Mouse (Mus musculus): ENCODE measurements around the gene Trmt112. TPM values are rescaled to one million over a fixed set of nuclear protein-coding genes. Genes with fewer than 3 reads are reported as not detected.
"Not testable (repeated sequence)": the region's sequence is repeated elsewhere in the genome, so short reads cannot be mapped to it uniquely, and the experiment has no call there.

Trmt112 gene
- polyA plus RNA-seq, 1 experiment from 2014 or later = 137 TPM

- Histone ChIP-seq H3K4me2 (ENCODE audit: low read depth, low read length) (no peak overlapping the region), H3K4me1 (replicated peaks; ENCODE audit: control insufficient read depth, insufficient read depth, low read length) (peaks cover 14% of the 10 kb centered on the region), H3K36me3 (ENCODE audit: control insufficient read depth, insufficient read depth, low read length) (peaks cover 8% of the 10 kb centered on the region), H3K27me3 (ENCODE audit: control insufficient read depth, insufficient read depth, low read depth, low read length) (no peaks in the 10 kb centered on the region), H3K9me3 (ENCODE audit: control insufficient read depth, low read length) (no peaks in the 10 kb centered on the region), H3K4me3 (ENCODE audit: low read length) (no peak overlapping the region), H3K27ac (ENCODE audit: low read length) (no peak overlapping the region), H3K9ac (ENCODE audit: low read length) (no peak overlapping the region)
- 78% methylated on average over 3 of the region's 3 CpGs for WGBS
- ATAC-seq (ENCODE audit: low read depth) = no peak
Observed at GRCm38 (mm10) chr19:6906199-6906598, 3.3 kb upstream of the Trmt112 start.

GRCm38 (mm10) chr19:6907094-6907493 is 2.4 kb upstream of the Trmt112 start:
- Histone ChIP-seq H3K4me1 (replicated peaks; ENCODE audit: control insufficient read depth, insufficient read depth, low read length) (peaks cover 17% of the 10 kb centered on the region), H3K4me3 (ENCODE audit: low read length) (no peak overlapping the region), H3K4me2 (ENCODE audit: low read depth, low read length) (no peak overlapping the region), H3K36me3 (ENCODE audit: control insufficient read depth, insufficient read depth, low read length) (peaks cover 8% of the 10 kb centered on the region), H3K9me3 (ENCODE audit: control insufficient read depth, low read length) (no peaks in the 10 kb centered on the region), H3K9ac (ENCODE audit: low read length) (no peak overlapping the region), H3K27me3 (ENCODE audit: control insufficient read depth, insufficient read depth, low read depth, low read length) (no peaks in the 10 kb centered on the region), H3K27ac (ENCODE audit: low read length) (no peak overlapping the region)
- no peak for ATAC-seq (ENCODE audit: low read depth)
- WGBS = 87% methylated on average over 8 of the region's 8 CpGs

- WGBS = 76% methylated on average over 7 of the region's 7 CpGs
- peak overlapping the region; percentile 66 for H3K9ac ChIP-seq (ENCODE audit: low read length)
- H3K4me3 ChIP-seq (ENCODE audit: low read length) = peak overlapping the region; percentile 67
- H3K27ac ChIP-seq (ENCODE audit: low read length) = 0 out of 2 replicates have a peak overlapping the region, but pooled peaks have one; percentile 99
- no peaks in the 10 kb centered on the region for H3K9me3 ChIP-seq (ENCODE audit: control insufficient read depth, low read length)
- no peak for ATAC-seq (ENCODE audit: low read depth)
- H3K27me3 ChIP-seq (ENCODE audit: control insufficient read depth, insufficient read depth, low read depth, low read length) = no peaks in the 10 kb centered on the region
- peaks cover 17% of the 10 kb centered on the region for H3K4me1 ChIP-seq (replicated peaks; ENCODE audit: control insufficient read depth, insufficient read depth, low read length)
- peaks cover 16% of the 10 kb centered on the region for H3K36me3 ChIP-seq (ENCODE audit: control insufficient read depth, insufficient read depth, low read length)
- peak overlapping the region; percentile 75 for H3K4me2 ChIP-seq (ENCODE audit: low read depth, low read length)
Observed at GRCm38 (mm10) chr19:6907811-6908540, 1.5 kb upstream of the Trmt112 start.

GRCm38 (mm10) chr19:6909021-6909420 is 477 bp upstream of the Trmt112 start:
- Histone ChIP-seq H3K36me3 (ENCODE audit: control insufficient read depth, insufficient read depth, low read length) (peaks cover 22% of the 10 kb centered on the region), H3K27ac (ENCODE audit: low read length) (peak overlapping the region; percentile 99), H3K4me1 (replicated peaks; ENCODE audit: control insufficient read depth, insufficient read depth, low read length) (peaks cover 17% of the 10 kb centered on the region), H3K9ac (ENCODE audit: low read length) (peak overlapping the region; percentile 66), H3K9me3 (ENCODE audit: control insufficient read depth, low read length) (no peaks in the 10 kb centered on the region), H3K4me2 (ENCODE audit: low read depth, low read length) (peak overlapping the region; percentile 75), H3K27me3 (ENCODE audit: control insufficient read depth, insufficient read depth, low read depth, low read length) (no peaks in the 10 kb centered on the region), H3K4me3 (ENCODE audit: low read length) (peak overlapping the region; percentile 67)
- ATAC-seq (ENCODE audit: low read depth) = peak; percentile 1
- 5% methylated on average over 11 of the region's 11 CpGs for WGBS

GRCm38 (mm10) chr19:6910306-6910705 is 808 bp downstream of the Trmt112 start:
- not testable (repeated sequence) for H3K9me3 ChIP-seq (ENCODE audit: control insufficient read depth, low read length); H3K27me3 ChIP-seq (ENCODE audit: control insufficient read depth, insufficient read depth, low read depth, low read length)
- ATAC-seq (ENCODE audit: low read depth) = peak; percentile 46
- H3K4me2 ChIP-seq (ENCODE audit: low read depth, low read length) = peak overlapping the region; percentile 75
- H3K36me3 ChIP-seq (ENCODE audit: control insufficient read depth, insufficient read depth, low read length) = peaks cover 22% of the 10 kb centered on the region
- WGBS = 0% methylated on average over 26 of the region's 30 CpGs
- peak overlapping the region; percentile 66 for H3K9ac ChIP-seq (ENCODE audit: low read length)
- peak overlapping the region; percentile 67 for H3K4me3 ChIP-seq (ENCODE audit: low read length)
- peaks cover 17% of the 10 kb centered on the region for H3K4me1 ChIP-seq (replicated peaks; ENCODE audit: control insufficient read depth, insufficient read depth, low read length)
- peak overlapping the region; percentile 99 for H3K27ac ChIP-seq (ENCODE audit: low read length)

GRCm38 (mm10) chr19:6911101-6912074 is 1.9 kb downstream of the Trmt112 start:
- ATAC-seq (ENCODE audit: low read depth) = no peak
- peaks cover 22% of the 10 kb centered on the region for H3K36me3 ChIP-seq (ENCODE audit: control insufficient read depth, insufficient read depth, low read length)
- no peak overlapping the region for H3K4me3 ChIP-seq (ENCODE audit: low read length)
- no peaks in the 10 kb centered on the region for H3K9me3 ChIP-seq (ENCODE audit: control insufficient read depth, low read length)
- 83% methylated on average over 19 of the region's 19 CpGs for WGBS
- no peak overlapping the region for H3K9ac ChIP-seq (ENCODE audit: low read length)
- peaks cover 17% of the 10 kb centered on the region for H3K4me1 ChIP-seq (replicated peaks; ENCODE audit: control insufficient read depth, insufficient read depth, low read length)
- no peaks in the 10 kb centered on the region for H3K27me3 ChIP-seq (ENCODE audit: control insufficient read depth, insufficient read depth, low read depth, low read length)
- no peak overlapping the region for H3K27ac ChIP-seq (ENCODE audit: low read length)
- H3K4me2 ChIP-seq (ENCODE audit: low read depth, low read length) = peak overlapping the region; percentile 75

GRCm38 (mm10) chr19:6912205-6912970 is 2.9 kb downstream of the Trmt112 start:
- no peak overlapping the region for H3K27ac ChIP-seq (ENCODE audit: low read length)
- WGBS = 89% methylated on average over 15 of the region's 15 CpGs
- H3K4me3 ChIP-seq (ENCODE audit: low read length) = no peak overlapping the region
- H3K4me1 ChIP-seq (replicated peaks; ENCODE audit: control insufficient read depth, insufficient read depth, low read length) = peaks cover 17% of the 10 kb centered on the region
- H3K9ac ChIP-seq (ENCODE audit: low read length) = no peak overlapping the region
- no peaks in the 10 kb centered on the region for H3K9me3 ChIP-seq (ENCODE audit: control insufficient read depth, low read length)
- H3K36me3 ChIP-seq (ENCODE audit: control insufficient read depth, insufficient read depth, low read length) = peaks cover 14% of the 10 kb centered on the region
- ATAC-seq (ENCODE audit: low read depth) = no peak
- H3K4me2 ChIP-seq (ENCODE audit: low read depth, low read length) = no peak overlapping the region
- no peaks in the 10 kb centered on the region for H3K27me3 ChIP-seq (ENCODE audit: control insufficient read depth, insufficient read depth, low read depth, low read length)

- Histone ChIP-seq H3K9me3 (ENCODE audit: control insufficient read depth, low read length) (no peaks in the 10 kb centered on the region), H3K36me3 (ENCODE audit: control insufficient read depth, insufficient read depth, low read length) (peaks cover 14% of the 10 kb centered on the region), H3K27me3 (ENCODE audit: control insufficient read depth, insufficient read depth, low read depth, low read length) (no peaks in the 10 kb centered on the region), H3K9ac (ENCODE audit: low read length) (no peak overlapping the region), H3K4me2 (ENCODE audit: low read depth, low read length) (no peak overlapping the region), H3K4me3 (ENCODE audit: low read length) (no peak overlapping the region), H3K4me1 (replicated peaks; ENCODE audit: control insufficient read depth, insufficient read depth, low read length) (peaks cover 14% of the 10 kb centered on the region), H3K27ac (ENCODE audit: low read length) (no peak overlapping the region)
- ATAC-seq (ENCODE audit: low read depth) = no peak
- WGBS = 74% methylated on average over 6 of the region's 6 CpGs
Observed at GRCm38 (mm10) chr19:6913036-6913435, 3.5 kb downstream of the Trmt112 start.
